Mouse (Mus musculus) liver, adult 2 months (tissue): ENCODE results near the gene Adcy10. TPM values are rescaled to one million over a fixed set of nuclear protein-coding genes. Genes with fewer than 3 reads are reported as not detected.

Experiments
- DNase-seq: peaks from one replicate; pipeline ENCODE4 v3.0.0-alpha.2; 2011; ENCODE audit warnings: low read depth, low spot score; ENCODE audit errors: extremely low read depth
- H3K27ac ChIP-seq: fragments of 200-500 bp; replicated peaks from 2 replicates; pipeline ENCODE4 v1.5.1; 2012; ENCODE audit warnings: low read depth, mild to moderate bottlenecking, control low read depth, inconsistent platforms, low read length; ENCODE audit not compliant: insufficient read depth
- H3K27me3 ChIP-seq: fragments of 200-500 bp; 2 replicates; pipeline ENCODE4 v1.6.1; 2012; ENCODE audit warnings: mild to moderate bottlenecking, moderate library complexity, low read length, inconsistent platforms; ENCODE audit not compliant: control insufficient read depth, insufficient read depth
- H3K36me3 ChIP-seq: fragments of 200-500 bp; 2 replicates; pipeline ENCODE4 v1.6.1; 2012; ENCODE audit warnings: low read length, inconsistent platforms; ENCODE audit not compliant: control insufficient read depth, insufficient read depth
- H3K4me1 ChIP-seq: fragments of 200-500 bp; 2 replicates; pipeline ENCODE4 v1.6.1; 2011; ENCODE audit warnings: low read length; ENCODE audit not compliant: control insufficient read depth, insufficient read depth
- H3K4me3 ChIP-seq: fragments of 200-500 bp; 2 replicates; pipeline ENCODE4 v1.5.1; 2011; ENCODE audit warnings: low read depth, mild to moderate bottlenecking, control low read depth, low read length, moderate library complexity; ENCODE audit not compliant: insufficient read depth
- H3K79me2 ChIP-seq: fragments of 200-500 bp; 2 replicates; pipeline ENCODE4 v1.6.1; 2012; ENCODE audit warnings: inconsistent platforms, mild to moderate bottlenecking, low read length, moderate library complexity; ENCODE audit not compliant: control insufficient read depth, insufficient read depth
- H3K9ac ChIP-seq: fragments of 200-500 bp; 2 replicates; pipeline ENCODE4 v1.6.1; 2012; ENCODE audit warnings: low read depth, mild to moderate bottlenecking, control low read depth, inconsistent platforms, low read length
- CTCF ChIP-seq: fragments of 200-500 bp; IDR thresholded peaks from 2 replicates; pipeline ENCODE4 v1.5.1; 2011; ENCODE audit warnings: low read depth, low read length, control low read depth
- POLR2A ChIP-seq: fragments of 200-500 bp; IDR thresholded peaks from 2 replicates; pipeline ENCODE4 v1.6.1; 2011; ENCODE audit warnings: low read length, control low read depth; ENCODE audit not compliant: insufficient read depth; ENCODE audit errors: extremely low read depth
- WGBS: fragments of 180-500 bp; shearing (Covaris S2); methylation state at CpG from one replicate; pipeline ENCODE4 v1.1.7; 2018; 5-methylcytosine and 5-hydroxymethylcytosine counted together
- polyA plus RNA-seq: library from polyadenylated mRNA; depleted of rRNA; stranded (reverse); fragments of >200 nt; gene quantifications from 2 replicates; pipeline ENCODE4 v1.2.3, GENCODE M21; 2012; rRNA removed
- total RNA-seq: library from RNA; depleted of rRNA; stranded (reverse); fragments of >200 nt; gene quantifications from 2 replicates; pipeline ENCODE4 v1.2.3, GENCODE M21; 2014; rRNA removed

The Adcy10 gene
- 0.13 and 0.18 TPM in 2 replicates for total RNA-seq
- polyA plus RNA-seq = not detected in 2 replicates

- Histone ChIP-seq H3K27me3 (no peaks in the 10 kb centered on the region), H3K9ac (peak within 1 kb of the TSS; percentile 37), H3K27ac (peak within 1 kb of the TSS; percentile 88), H3K36me3 (peaks cover 28% of the 10 kb centered on the region), H3K4me1 (peaks cover 21% of the 10 kb centered on the region), H3K4me3 (no peak within 1 kb of the TSS), H3K79me2 (no peaks in the 10 kb centered on the region)
- DNase-seq = peak; percentile 99
- TF ChIP-seq CTCF = no peak
- no peak for TF ChIP-seq POLR2A
- 25% methylated on average over 8 of the region's 8 CpGs for WGBS
These were observed at the start of gene Adcy10 for GRCm38 (mm10) chr1:165484688-165485233. Gene Adcy10 (plus strand): TSS chr1:165485183.

GRCm38 (mm10) chr1:165438289-165439021 lies 46.5 kb upstream of the Adcy10 start:
- Histone ChIP-seq H3K4me1 (no peaks in the 10 kb centered on the region; the same call in 1 of the 2 replicates), H3K27ac (no peak overlapping the region), H3K9ac (no peak overlapping the region), H3K79me2 (peaks cover 20% of the 10 kb centered on the region; the same call in 1 of the 2 replicates), H3K4me3 (no peak overlapping the region), H3K36me3 (no peaks in the 10 kb centered on the region), H3K27me3 (no peaks in the 10 kb centered on the region)
- 97% methylated on average over 1 of the region's 1 CpGs for WGBS
- TF ChIP-seq POLR2A = no peak
- no peak for TF ChIP-seq CTCF
- no peak for DNase-seq

GRCm38 (mm10) chr1:165440788-165441187 lies 44.2 kb upstream of the Adcy10 start:
- Histone ChIP-seq H3K4me3 (no peak overlapping the region), H3K9ac (no peak overlapping the region), H3K27me3 (no peaks in the 10 kb centered on the region), H3K79me2 (peaks cover 20% of the 10 kb centered on the region; the same call in 1 of the 2 replicates), H3K4me1 (no peaks in the 10 kb centered on the region; the same call in none of the 2 replicates), H3K36me3 (no peaks in the 10 kb centered on the region), H3K27ac (no peak overlapping the region)
- no peak for DNase-seq
- 92% methylated on average over 3 of the region's 3 CpGs for WGBS
- no peak for TF ChIP-seq CTCF
- no peak for TF ChIP-seq POLR2A

GRCm38 (mm10) chr1:165441201-165441600 lies 43.8 kb upstream of the Adcy10 start:
- no peak for TF ChIP-seq CTCF
- no peak for TF ChIP-seq POLR2A
- DNase-seq = no peak
- no peak overlapping the region for H3K27ac ChIP-seq

GRCm38 (mm10) chr1:165441719-165442118 lies 43.3 kb upstream of the Adcy10 start:
- Histone ChIP-seq H3K27me3 (no peaks in the 10 kb centered on the region), H3K9ac (no peak overlapping the region), H3K4me3 (no peak overlapping the region), H3K79me2 (peaks cover 20% of the 10 kb centered on the region; the same call in 1 of the 2 replicates), H3K36me3 (no peaks in the 10 kb centered on the region), H3K4me1 (no peaks in the 10 kb centered on the region; the same call in none of the 2 replicates), H3K27ac (no peak overlapping the region)
- 87% methylated on average over 3 of the region's 3 CpGs for WGBS
- no peak for DNase-seq
- TF ChIP-seq POLR2A (no peak), CTCF (no peak)

More at GRCm38 (mm10) chr1:165441201-165441600, 43.8 kb upstream of the Adcy10 start:
- Histone ChIP-seq H3K27me3 (no peaks in the 10 kb centered on the region), H3K9ac (no peak overlapping the region), H3K79me2 (peaks cover 20% of the 10 kb centered on the region; the same call in 1 of the 2 replicates), H3K36me3 (no peaks in the 10 kb centered on the region), H3K4me3 (no peak overlapping the region), H3K4me1 (no peaks in the 10 kb centered on the region; the same call in none of the 2 replicates)
